Mouse (Mus musculus): Measurements from ENCODE around the gene Ces2h.

DNA sequence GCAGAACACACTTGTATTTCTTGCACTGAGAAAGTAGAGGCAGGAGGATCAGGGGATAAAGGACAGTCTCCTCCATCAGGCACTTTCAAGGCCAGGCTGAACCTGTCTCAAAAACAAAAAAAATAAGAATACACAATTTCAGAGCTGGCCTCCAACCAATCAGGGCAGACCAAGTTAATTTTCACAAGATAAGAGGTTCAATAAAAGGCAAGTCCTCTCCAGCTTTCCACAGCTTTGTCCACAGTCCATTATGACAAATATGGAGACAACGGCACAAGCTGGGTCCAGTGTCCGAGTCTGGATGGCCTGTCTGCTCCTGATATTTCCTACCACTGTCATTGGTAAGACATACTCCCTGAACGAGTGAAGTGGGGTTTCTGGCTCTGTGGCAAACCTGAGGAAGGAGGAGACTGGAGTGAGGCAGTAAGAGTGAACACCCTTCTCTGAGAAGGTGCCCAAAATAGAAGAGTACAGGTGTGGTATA, 47.8 kb downstream of the Ces2h start, which contains the start of gene Ces3a:
- TF ChIP-seq CTCF (IDR thresholded peaks at IDR 0.05; ENCODE audit: borderline replicate concordance, control insufficient read depth, extremely low read depth, insufficient read depth, low read length, poor library complexity): no peak
- no peak for TF ChIP-seq POLR2A (IDR thresholded peaks at IDR 0.05; ENCODE audit: control insufficient read depth, extremely low read depth, insufficient read depth, low read length, poor library complexity)
